Mouse (Mus musculus) c-Kit-positive CD71-positive TER-119-negative erythroid progenitor cells, embryonic 14.5 days (primary cell): ENCODE data around the gene Oprm1.
"Not testable (repeated sequence)": the region's sequence is repeated elsewhere in the genome, so short reads cannot be mapped to it uniquely, and the experiment has no call there.

Experiments used
- DNase-seq: peaks from one replicate; pipeline ENCODE4 v3.0.0-alpha.2; 2013; ENCODE audit warnings: low read depth

Oprm1 gene

DNA sequence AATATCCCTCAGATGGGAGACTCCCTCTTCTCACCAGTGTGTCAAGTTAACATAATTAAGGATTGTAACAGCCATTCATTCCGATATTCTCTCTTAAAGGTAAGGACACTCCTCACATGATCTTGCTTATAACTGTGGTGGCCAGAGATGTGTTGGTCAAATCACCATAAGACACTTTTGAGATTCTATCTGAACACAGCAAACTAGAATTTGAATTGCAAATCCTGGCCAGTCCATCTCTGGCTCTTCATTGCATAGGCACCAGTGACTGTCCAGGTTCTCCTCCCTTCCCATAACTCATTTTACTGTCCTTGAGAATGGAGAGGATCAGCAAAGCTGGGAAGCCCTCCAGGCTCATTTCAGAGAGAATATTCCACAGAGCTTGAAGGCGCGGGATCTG lies at the start of gene Oprm1:
Gene Oprm1 (plus strand): TSS at position 301 of the 400 bp plus-strand sequence.
- DNase-seq: no peak

DNA sequence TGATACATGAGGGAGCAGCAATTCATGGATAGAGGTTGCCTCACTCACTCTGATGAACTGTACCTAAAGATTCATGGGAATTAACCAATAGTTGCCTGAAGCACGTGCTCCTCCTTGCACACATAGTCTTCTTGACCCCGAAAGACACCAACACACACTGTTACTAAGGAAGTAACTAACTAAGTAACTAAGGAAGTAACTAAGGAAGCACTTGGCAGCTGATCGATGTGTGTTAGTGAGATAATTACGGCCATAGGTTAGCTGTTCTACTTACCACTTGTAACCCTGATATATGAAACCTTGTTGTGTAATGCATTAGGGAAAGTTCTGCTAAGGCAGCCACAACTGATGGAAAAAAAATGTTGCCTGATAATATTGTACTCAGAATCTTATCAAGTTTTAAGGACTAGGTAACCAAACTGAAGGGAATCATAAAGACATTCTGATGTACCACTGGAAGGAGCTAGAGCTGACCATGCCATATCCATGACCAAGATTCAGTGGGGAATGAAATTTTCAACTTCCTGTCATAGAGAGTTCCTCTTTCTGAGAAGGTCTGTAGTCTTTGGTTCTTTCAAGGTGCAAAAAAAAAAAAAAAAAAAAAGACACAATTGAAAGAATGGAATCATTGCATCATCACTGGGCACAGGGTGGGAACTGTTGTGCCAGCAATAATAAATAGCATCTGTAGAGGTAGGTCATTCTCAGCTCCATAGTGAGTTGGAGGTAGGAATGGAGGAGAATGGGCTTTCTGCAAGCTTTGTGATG lies 40.9 kb upstream of the Oprm1 start:
- DNase-seq: no peak

DNA sequence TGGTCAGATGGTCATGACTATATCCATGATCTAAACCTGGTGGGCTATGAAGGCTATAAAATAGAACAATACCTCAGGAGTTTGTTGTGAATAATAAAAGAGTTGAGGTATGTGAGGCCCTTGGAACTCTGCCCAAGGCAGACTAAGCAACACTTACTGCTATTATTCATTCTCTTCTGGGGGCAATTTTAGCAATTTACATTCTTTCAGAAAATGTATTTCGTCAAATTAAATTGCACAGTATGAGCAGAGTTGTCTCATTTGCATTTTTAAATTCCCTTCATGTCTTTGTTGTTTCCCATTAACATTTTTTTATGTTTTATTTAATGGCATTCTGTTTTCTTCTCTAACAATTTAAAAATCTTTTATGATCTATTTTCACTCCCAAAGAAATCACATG lies 34.5 kb upstream of the Oprm1 start:
- no peak for DNase-seq

DNA sequence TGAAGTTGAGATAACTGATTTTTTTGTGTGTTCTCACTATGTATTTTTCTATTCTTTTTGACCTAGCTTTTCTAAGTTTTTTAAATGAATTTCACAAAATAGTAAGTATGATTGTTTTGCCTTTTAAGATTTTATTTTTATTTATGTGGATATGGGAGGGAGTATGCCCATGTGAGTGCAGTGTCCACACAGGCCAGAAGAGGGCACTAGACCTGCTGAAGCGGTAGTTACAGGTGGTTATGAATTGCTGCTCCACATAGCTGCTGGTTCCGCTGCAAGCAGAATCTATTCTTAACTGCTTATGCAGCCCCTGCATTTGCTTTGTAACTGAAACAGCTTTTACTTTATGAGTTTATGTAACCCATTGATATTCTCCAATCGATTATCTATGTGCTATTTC lies 29.8 kb upstream of the Oprm1 start:
- no peak for DNase-seq

DNA sequence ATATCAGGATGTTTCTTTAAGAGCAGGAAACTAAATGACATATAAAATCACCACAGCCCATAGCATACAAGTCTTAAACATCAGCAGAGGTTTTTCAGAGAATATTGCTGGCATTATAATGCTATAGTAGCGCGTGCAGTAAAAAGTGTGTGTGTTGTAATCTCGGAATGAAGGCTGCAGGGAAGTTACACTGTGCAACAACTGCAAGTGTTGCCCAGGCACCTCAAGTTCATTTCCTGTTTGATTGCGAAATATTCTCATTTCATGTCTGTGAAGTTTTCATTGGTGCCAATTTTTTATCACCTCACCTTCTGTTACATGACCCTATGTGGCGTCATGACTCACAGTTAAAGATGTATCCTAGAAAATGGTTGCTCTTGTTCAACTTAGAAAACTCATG lies 4.9 kb upstream of the Oprm1 start:
- DNase-seq: no peak

DNA sequence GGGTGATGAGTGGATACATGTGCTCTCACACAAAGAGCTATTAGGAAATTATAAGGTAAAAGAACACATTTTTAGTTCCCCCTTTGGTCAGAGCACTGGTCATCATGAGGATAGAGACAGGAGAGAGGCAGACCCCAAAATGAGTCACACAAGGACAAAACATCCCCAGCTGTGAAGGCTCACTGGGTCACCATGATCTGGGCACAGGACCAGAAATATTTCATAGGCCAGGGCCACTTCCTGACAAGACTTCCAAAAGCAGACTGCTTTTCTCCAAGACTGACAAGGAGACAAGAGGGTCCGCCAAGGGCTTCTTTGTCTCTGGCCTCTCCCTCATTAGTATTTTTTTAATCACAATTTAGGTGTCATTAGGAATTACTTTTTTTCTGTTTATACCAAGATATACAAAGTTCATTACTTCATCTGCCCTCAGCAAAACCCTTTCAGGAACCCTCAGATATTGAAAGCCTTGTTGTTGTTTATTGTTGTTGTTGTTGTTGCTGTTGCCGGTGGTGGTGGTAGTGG lies 3.0 kb downstream of the Oprm1 start, which contains the start of gene Gm10945:
Gene Gm10945 (minus strand): TSS at position 475 of the 525 bp plus-strand sequence.
- no peak for DNase-seq

DNA sequence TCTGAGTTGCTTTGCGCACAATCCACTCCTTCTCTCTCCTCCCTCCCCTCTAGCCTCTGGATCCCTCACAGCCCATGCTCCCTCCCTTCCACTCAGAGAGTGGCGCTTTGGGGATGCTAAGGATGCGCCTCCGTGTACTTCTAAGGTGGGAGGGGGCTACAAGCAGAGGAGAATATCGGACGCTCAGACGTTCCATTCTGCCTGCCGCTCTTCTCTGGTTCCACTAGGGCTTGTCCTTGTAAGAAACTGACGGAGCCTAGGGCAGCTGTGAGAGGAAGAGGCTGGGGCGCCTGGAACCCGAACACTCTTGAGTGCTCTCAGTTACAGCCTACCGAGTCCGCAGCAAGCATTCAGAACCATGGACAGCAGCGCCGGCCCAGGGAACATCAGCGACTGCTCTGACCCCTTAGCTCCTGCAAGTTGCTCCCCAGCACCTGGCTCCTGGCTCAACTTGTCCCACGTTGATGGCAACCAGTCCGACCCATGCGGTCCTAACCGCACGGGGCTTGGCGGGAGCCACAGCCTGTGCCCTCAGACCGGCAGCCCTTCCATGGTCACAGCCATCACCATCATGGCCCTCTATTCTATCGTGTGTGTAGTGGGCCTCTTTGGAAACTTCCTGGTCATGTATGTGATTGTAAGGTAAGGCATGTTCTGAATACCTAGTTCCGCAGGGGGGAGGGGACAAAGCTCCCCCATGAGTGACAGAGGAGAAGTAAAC lies 30.4 kb downstream of the Oprm1 start:
- DNase-seq: peak; percentile 3

DNA sequence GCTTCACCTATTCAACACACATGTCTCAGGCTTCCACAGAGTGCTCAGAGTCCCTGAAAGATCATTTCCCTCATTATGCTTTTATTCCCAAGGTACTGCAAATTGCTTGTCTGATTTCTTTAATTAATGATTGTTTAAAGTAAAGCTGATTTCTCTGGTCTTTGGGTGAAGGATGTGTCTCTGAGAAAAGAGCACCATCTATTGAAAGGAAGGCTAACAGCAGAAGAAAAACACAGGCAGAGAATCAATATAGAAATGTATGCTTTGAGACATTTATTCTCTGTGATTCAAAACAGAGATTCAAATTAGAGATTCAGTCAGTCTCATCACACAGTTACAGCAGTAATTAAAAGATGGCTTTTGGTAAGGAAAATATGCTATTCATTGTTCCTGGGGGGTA lies 31.9 kb downstream of the Oprm1 start:
- no peak for DNase-seq

DNA sequence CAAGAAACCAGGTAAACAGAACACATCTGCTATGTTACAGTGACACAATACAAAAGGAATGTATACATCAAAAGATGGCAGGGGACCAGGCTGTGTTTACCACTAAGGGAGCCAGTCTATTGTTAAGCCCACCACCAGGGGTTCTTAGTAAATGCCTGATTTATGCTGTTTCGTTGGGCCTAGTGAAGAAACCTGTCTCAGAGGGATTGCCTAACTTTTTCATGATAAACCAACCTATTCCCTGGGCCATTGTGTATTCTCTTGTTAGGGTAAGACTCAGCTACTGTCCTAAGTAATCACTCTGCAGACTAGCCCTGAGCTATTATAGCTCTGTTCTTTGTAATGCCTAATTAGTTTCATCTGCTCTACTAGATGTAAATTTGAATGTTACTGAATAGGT lies 62.3 kb downstream of the Oprm1 start:
- no peak for DNase-seq

DNA sequence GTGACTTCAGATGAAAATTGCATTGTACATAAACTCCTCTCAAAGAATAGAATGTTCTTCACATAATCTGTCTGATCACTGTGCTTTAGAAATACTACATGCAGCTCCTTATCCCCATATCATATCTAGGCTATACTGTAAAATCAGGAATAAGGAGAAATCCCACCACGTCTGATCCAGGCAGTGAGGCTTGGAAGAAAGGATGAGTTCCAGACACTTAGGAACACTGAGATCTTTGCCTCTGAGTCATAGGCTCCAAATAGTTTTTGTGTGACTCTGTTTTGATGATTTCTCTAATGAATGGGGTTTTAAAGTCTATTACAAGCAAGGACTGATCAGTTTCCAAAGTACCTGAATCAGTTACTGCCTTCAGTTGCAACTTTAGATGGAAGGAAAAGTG lies 83.9 kb downstream of the Oprm1 start:
- no peak for DNase-seq

DNA sequence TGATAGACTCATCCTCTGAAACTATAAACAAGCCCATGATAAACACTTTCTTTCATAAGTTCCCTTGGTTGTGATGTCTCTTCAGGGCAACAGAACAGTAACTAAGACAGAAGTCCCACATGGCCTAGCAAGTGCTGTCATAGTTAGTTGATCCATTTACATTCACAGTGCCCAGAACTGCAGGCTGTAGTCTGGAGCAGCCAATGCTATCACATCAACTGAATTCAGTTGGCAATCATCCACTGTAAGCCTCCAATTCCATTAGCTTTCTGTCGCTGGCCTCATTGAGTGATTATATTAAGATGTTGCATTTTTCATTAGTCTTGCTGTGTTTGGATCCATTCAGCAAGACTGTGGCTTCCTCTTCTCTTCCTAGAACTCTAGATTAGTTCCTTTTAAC lies 88.0 kb downstream of the Oprm1 start:
- DNase-seq: no peak

DNA sequence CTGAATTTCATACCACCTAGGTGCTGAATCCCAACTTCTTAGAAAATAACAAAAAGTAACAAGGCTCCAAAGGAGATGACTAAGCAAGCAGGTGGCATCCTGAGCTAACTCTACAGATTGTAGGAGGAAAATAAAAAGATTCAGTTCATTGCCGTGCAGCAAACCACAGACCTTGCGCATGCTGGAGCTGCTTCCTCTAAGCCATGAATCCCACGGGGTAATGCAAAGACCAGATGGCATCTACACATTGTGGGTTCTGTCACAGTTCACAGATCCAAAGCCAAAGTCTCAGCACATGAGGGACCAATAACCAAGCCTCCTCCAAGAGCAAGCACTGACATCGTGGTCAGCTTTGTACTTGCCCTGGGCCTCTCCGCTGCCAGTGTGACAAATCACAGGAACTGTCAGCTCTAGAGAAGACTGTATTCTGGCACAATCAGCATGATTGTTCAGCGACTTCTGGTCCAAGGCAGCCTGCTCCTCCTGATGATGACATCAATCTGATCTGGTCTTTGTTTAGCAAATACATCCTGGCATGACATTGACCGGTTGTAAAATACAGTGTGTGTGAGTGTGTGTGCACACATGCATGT lies 90.0 kb downstream of the Oprm1 start:
- DNase-seq: no peak

DNA sequence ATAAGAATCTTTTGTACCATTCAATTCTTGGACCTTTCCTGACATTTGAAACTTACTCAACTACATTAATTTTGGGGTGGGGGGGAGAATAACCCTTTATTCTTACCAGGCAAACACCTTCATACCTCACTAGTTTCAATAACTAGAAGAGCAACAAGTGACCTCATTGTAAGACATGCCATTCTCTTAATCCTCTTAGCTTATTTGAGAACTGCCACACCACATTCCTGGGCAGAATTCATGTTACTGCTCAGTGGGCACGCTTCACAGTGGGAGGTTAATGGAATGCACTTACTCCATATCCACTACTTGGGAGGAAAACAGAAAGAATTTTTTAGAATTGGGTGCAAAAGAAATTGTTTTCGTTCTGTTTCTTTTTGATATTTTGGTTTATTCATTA lies 90.5 kb downstream of the Oprm1 start:
- no peak for DNase-seq

DNA sequence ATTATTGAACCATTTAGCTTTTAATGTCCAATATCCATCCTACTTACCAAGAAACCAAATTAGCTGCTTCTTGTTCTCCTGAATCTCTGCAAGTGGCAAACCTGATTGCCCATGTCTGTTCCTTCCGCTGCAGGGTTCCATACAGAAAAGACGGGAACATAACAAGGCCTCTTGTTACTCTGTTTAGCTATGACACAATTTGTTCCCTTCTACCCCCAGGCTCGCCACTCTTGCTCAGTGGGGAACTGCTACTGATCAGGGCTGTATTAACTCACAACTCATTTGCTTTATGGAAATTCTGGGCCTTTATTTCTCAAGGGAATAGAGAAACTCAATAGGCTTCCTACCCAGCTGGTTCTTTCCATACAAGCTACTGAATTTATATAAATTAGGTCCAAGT lies 97.5 kb downstream of the Oprm1 start:
- DNase-seq: no peak

DNA sequence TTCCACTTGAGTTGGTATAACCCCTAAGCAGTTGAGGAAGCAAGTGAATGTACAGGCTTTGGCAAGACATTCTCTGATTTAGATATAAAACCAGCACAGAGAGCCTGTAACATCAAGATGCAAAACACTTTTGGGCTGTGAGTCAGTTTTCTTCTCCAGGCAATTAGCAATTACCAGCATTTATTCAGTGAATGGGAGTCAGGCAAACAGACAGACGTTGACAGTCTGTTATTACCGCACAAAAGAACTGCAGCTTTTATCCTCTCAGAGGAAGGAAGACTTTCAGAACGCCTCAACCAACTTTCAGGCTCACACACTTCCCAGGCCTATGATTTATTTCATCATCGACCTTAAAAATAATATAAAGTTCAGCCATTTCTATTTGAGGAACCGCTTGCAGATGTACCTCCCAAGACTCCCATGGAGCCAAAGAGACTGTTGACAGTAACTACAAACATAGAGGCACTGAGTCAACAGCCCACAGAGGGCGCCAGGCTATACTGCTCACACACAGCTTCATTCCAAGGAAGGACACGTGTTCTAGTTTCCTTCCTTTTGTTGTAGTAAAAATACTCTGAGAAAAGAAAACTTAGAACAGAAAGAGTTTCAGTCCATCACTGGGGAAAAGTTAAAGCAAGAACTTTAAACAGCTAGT lies 113.2 kb downstream of the Oprm1 start:
- DNase-seq: no peak

DNA sequence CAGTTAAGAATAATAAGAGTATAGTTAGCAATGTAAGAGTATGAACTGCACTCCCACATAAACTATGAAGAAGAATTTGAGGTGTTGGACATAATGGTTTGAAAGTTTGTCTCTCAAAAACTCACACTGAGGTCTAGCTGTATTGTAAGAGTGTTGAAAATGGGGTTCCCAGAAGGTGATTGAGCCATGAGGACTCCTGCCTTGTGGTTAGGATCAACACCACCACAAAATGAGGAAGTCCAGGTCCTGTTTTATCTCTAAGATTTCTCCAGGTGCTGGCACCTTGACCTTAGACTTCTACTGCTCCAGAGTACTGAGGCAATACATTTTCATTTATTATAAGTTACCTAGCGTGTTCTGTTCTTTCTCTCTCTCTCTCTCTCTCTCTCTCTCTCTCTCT lies 115.6 kb downstream of the Oprm1 start:
- no peak for DNase-seq

DNA sequence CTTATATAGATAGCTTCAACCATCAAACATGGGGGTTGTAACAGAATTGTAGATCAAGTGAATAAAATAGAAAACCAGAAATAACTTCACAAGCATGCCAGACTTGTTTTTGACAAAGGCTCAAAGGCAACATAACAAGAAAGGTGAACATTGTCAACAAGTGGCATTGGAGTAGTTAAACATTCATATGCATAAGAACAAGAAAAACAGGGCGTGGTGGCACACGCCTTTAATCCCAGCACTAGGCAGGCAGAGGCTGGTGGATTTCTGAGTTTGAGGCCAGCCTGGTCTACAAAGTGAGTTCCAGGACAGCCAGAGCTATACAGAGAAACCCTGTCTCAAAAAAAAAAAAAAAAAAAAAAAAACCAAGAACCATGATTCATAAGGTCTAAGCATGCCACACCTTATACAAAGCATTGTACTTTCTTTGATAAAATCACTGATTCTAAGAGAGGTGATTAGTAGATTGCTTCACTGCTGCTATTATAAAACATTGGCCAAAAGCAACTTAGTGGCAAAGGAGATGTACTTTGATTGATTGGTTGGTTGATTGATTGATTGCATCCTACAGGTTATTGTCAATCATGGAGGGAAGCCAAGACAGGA lies 120.1 kb downstream of the Oprm1 start:
- no peak for DNase-seq

DNA sequence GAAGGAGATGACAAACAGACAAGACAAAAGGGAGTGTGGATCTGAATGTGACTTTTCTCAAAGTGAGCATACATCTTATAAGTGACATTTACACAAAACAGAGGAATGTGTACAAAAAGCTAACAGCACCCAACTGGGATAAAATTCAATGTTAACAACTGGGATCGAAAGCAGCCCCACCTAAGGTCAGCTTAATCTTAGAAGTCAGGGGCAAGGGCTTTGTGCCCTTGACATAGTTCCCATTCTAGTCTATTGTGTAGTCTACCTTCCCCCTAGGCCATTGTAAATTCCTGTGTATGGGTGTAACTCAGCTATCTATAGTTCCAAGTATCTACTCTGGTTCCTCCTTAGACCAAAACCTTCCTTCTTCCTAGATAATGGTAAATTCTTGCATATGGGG lies 123.7 kb downstream of the Oprm1 start:
- not testable (repeated sequence) for DNase-seq

DNA sequence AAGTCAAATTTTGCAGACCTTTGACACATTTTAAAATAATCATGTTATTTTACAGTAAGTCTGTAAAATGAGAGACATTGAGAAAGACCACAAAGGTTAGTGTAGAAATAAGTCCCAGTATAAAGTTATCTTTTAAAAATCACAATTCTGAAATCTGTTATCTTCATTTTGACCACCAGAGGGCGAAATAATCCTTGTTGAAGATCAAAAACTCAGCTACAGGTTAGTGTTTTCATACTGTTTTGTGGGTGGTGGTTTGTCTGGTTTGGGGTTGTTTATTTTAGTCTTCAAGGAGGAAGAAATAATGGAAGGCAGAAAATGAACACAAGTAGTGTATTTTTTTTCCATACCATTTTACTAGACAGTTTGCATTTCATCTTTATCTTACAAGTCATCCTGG lies 127.2 kb downstream of the Oprm1 start:
- peak; percentile 2 for DNase-seq

DNA sequence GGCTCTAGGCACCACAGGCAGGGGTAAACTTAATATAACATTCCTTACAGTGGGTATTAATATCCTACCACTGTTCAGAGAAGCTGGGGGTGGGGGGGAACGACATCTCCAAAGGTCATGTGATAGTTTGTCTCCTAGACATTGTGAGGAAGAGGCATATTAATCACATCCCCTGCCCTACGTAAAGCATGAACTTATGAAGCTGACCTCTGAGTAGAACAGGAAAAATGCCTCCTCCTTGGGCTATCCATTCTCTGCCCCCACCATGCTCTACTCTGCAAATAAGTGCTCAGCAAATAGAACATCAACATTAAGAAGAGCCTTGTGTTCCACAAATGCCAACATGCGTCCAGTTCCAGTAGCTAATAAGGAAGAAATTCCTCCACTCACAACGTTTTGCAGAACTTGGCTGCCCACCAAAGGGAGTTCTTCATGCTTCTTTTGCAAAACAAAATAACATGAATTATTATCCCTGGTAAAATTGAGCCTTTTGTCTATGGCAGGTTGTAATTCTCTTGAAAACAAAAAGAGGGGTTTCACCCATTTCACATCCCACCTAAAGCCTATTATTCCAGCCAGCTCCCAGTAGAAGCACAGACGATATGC lies 131.4 kb downstream of the Oprm1 start:
- no peak for DNase-seq

DNA sequence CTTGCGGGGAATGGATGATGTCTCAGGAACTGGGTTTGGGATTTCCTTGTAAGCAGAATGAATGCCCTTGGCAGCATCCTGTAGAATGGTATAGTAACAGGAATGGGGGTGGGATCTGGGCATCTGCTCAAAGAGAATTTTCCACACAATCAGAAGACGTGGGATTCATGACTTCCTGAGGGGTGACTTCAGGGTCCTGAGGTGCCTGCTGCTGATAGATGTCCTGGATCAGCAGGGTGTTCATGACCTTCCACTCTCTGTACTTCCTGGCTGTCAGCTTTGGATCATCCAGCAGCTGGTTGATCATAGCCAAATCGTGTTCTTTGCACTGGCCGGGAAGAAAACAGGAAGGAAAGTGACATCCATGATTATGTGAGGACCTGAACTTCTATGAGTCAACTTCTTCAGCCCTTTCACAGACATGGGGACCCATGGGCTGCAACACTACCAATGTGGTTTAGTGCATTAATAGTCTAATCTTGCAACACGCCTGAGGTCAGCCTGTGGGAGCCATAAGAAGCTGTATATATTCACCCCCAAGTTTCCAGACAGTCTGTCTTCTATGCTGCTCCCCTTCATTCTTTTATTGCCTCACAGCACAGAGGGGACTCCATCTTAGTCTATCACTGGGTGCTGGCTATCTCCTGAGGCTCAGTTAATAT lies 132.2 kb downstream of the Oprm1 start:
- DNase-seq: no peak
